In genomic region chr15:86482362-86482761, GRCm38 (mm10) we compare ENCODE assay signal across 19 mouse cellular contexts.
"Had no signal": no experiment of that assay in that cellular context is flagged by ENCODE, and none has a peak within 500 bp of the region (broad histone marks: within the 10 kb centered on the region; RNA-seq: fewer than 3 reads in every experiment).

No protein-coding gene starts in this region.

- H3K4me2 ChIP-seq: liver, embryonic 11.5 days; liver, embryonic 13.5 days; liver, embryonic 15.5 days; midbrain, embryonic 12.5 days; neural tube, embryonic 13.5 days; neural tube, embryonic 15.5 days had no signal

- H3K27ac ChIP-seq: liver, embryonic 13.5 days; liver, embryonic 15.5 days; midbrain, embryonic 10.5 days; midbrain, embryonic 12.5 days; neural tube, embryonic 13.5 days; neural tube, embryonic 15.5 days had no signal

- H3K9ac ChIP-seq: liver, embryonic 13.5 days; liver, embryonic 15.5 days; liver, postnatal 0 days; midbrain, embryonic 12.5 days; neural tube, embryonic 13.5 days; neural tube, embryonic 15.5 days had no signal

- ATAC-seq: liver, postnatal 0 days; midbrain, embryonic 16.5 days had no signal

- H3K4me3 ChIP-seq: liver, embryonic 13.5 days; liver, embryonic 15.5 days; midbrain, embryonic 10.5 days; midbrain, embryonic 12.5 days; myocyte; neural tube, embryonic 13.5 days; neural tube, embryonic 15.5 days had no signal

- H3K27me3 ChIP-seq: liver, embryonic 13.5 days; liver, embryonic 15.5 days; midbrain, embryonic 12.5 days had no signal

- H3K9me3 ChIP-seq: liver, embryonic 13.5 days; liver, embryonic 15.5 days; midbrain, embryonic 10.5 days; midbrain, embryonic 12.5 days; neural tube, embryonic 13.5 days; neural tube, embryonic 15.5 days had no signal

- H3K4me1 ChIP-seq: liver, embryonic 15.5 days had no signal

- DNase-seq: liver, embryonic 13.5 days; liver, postnatal 0 days; midbrain, embryonic 14.5 days; retina, postnatal 1 day; right cerebral cortex, adult 18-20 months; right cerebral cortex, postnatal 25 days; right cerebral cortex, postnatal 4 days; spleen, adult 18-20 months; thymus, adult 18-20 months; thymus, postnatal 14 days; thymus, postnatal 36 days had no signal

- H3K36me3 ChIP-seq: liver, embryonic 13.5 days; liver, embryonic 15.5 days; midbrain, embryonic 10.5 days; midbrain, embryonic 12.5 days; neural tube, embryonic 13.5 days; neural tube, embryonic 15.5 days had no signal
